Mouse (Mus musculus) gonadal fat pad, adult 2 months (tissue): Measurements from ENCODE around the gene Sell. TPM values are rescaled to one million over a fixed set of nuclear protein-coding genes. Genes with fewer than 3 reads are reported as not detected.

Experiments used
- DNase-seq: peaks from one replicate; pipeline ENCODE4 v3.0.0-alpha.2; 2012; ENCODE audit warnings: low read depth
- polyA plus RNA-seq: library from polyadenylated mRNA; depleted of rRNA; stranded (reverse); fragments of >200 nt; gene quantifications from 2 replicates; pipeline ENCODE4 v1.2.3, GENCODE M21; 2012

Gene Sell
- polyA plus RNA-seq, 1 experiment: 0.89 TPM

DNA sequence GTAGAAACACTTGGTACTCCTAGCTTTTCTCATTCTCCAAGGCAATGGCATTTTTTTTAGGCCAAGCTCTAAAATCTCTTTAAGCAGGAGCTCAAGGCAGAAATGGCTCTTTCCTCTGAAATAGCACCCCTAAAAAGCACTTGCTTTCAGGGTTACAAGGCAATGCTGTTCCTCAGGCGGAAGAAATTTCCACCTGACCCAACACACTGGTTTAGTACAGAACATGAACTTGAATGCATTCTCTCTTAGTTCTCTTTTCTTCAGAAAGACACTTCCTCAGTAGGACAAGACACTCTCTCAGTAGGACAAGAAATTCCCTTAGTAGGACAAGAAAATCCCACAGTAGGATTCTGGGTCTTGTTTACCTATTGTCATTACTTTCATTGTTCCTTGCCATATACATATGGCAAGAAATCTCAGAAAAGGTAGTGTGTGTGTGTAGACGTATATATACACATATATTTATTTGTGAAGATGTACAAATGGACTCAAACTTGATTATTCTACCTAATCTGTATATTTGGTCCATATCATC is 12.9 kb downstream of the Sell start:
- DNase-seq: no peak

DNA sequence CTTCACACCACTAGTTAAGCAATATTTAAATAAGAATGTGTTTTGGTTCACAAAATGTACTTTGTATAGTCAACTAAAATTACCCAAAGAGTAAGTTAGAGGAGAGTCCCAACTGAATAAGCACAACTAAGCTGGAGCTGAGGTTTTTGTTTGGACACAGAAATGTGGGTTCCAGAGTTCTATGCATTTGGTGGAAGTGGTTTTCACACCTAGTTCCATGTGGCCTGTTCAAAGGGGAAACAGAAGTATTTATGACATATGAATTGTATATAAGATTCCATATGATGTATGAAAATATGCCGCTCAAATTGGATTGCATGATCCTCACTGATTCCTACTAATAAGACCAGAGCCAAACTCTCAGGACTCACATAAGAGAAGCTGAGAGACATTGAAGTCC is 13.6 kb downstream of the Sell start:
- DNase-seq: no peak

- DNase-seq: no peak
These were observed 14.7 kb downstream of the Sell start for GRCm38 (mm10) chr1:164076441-164076840.

DNA sequence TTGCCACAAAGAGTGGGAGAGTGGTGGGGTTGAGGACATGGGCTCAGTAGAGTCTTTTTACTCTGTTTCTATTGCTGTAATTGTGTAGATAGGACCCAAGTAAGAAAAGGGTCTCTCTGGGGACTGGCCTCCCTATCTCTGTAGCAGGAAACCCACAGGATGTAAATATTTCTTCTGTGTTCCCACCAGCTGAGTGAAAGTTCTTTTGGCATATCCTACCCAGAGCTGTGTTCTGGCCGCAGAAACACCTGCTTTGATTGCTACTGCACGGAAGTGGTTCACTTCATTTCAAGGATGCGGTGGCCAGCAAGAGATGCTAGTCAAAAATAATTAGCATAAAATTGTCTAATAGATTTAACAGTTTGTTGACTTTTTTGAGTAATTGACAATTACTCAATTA is 15.2 kb downstream of the Sell start:
- no peak for DNase-seq

DNA sequence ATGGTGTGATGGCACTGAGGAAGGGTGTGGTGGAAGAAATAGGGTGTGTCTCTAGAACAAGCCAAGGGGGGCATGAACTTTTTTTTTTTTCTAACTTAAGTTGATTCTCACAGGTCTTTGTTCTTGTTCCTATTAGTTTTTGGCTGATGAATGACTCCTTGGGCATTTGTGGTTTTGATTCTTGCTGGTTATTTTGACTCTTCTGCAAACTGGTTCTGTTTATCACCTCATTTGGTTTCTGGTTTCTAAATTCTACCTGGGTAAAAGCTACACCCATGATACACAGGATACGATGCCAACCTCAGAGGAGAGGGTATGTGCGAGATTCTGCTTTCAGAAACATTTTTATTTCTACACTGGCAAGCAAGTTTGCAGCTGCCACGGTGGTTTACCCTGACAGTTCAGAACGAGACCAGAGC is 16.6 kb downstream of the Sell start:
- no peak for DNase-seq

- DNase-seq: no peak
These were observed 17.3 kb downstream of the Sell start for GRCm38 (mm10) chr1:164079091-164079490.

DNA sequence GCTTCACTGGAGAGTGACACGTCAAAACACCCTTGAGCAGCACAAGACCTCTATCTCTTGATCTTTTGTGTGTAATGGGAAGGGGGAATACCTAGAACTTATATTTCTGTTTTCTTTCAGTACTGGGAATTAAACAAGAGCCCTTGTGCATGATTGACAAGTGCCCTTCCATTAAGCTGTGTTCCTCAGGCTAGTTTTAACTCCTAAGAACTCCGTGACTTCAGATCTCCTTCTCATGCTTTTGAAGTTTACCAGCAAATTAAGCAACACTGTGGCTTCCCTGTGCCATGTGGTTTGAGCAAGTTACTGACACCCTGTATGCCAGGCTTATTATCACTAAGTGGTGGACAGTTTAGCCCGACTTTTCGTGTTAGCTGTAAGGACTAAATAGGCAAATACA is 21.3 kb downstream of the Sell start:
- no peak for DNase-seq

- no peak for DNase-seq
These were observed 25.0 kb downstream of the Sell start for GRCm38 (mm10) chr1:164086797-164087196.

DNA sequence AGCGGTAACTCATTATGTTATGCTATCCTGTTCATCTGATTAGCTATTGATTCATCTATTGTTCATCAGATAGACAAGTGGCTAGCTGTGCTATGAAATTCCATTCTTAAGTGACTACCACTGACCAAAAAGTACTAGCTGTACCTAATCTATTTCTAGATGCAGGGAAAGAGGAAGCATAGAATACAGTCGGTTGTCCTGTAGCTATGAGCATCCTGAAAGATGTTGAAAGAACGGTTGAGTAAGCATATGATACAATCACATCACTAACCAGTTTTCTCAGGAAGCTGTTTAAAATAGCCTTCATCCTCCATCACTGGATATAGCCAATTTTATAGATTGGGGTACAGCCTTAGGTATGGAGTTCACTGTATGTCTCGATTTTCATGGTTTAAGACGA is 26.1 kb downstream of the Sell start:
- no peak for DNase-seq

DNA sequence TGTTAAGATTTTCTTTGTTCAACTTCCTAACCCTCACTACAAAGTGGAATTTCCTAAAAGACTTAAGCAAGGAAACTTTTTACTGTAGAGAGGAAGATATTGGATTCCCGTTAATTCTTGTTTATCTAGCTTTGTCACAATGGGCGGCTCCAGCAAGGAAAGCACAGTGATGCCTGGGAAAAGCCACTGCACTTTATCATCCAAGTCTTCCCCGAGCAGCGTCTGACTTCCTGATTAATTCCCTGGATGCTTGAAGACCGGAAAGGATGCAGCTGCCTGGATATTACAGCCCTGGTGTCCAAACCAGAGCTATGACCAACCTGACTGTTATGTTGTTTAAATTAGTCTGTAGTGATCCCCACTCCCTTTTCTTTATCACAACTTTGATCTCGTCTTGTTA is 35.0 kb downstream of the Sell start:
- DNase-seq: no peak

DNA sequence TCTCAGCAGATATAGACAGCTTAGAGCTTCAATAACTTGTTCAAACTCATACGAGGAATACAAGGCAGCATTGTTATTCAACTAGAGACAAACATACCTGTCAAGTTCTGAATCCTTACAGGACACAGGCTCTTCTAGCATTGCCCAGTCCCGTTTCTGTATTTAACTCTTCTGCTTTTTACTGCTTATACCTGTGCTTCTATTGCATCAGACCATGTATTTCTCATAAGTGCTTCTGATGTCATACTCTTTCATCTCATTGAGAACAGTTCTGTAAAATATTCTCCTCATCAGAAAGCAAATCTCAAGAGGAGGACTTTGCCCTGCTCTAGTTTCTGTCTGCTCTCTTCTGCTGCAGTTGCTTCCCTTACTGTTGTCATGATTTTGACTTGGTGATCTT is 36.1 kb downstream of the Sell start:
- DNase-seq: no peak

- DNase-seq: no peak
These were observed 36.6 kb downstream of the Sell start for GRCm38 (mm10) chr1:164098372-164098771.

- DNase-seq: no peak
These were observed 48.0 kb downstream of the Sell start for GRCm38 (mm10) chr1:164109763-164110162.

- DNase-seq: no peak
These were observed 49.0 kb downstream of the Sell start for GRCm38 (mm10) chr1:164110591-164111329.

GRCm38 (mm10) chr1:164114280-164114679 is 52.5 kb downstream of the Sell start:
- DNase-seq: no peak

DNA sequence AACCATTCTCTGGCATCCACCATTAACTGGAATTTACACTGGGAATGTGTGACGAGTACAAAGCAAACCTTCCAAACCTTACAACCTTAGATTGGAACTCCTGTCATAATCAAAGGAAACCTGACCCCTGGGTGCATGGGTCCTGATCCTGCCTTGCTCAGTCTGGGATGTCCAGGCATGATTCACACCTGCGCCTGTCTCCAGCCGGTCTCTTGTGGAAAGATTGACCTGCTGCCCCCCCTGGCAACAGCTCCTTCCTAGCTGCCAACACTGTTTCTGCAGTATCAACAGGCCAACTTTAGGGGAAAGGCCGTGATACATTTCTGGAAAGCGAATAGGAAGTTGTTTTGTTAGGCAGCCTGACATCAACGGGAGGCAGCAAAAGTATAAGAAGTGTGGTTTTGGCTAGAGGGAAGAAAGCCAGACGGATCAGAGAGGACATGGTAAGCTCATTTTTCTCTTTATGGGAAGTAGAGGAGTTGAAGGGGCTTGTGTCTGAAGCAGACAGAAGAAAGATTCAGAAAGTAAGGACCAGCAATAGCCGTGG is 53.2 kb downstream of the Sell start, which contains the start of gene Selp:
TSS of gene Selp (plus strand) at position 318 of the 547 bp plus-strand sequence.
- DNase-seq: no peak

DNA sequence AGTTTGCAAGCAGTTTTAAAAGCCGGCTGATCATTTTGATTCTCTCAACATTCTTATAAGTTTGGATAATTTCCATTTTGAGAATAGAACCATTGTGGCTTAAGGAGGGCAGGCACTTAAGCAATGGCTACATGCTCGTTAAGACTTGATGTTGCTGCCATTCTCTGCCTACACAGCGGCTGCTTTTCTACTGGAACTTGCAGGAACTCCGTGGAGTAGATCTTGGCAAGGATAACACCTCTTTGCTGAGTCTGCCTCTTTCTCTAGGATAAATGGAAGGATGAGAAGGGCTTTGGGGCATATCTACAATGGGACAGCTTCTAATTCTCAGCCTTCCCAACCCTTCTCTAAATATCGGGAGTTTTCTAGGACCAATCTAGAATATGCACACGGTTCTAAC is 53.9 kb downstream of the Sell start:
- DNase-seq: no peak

GRCm38 (mm10) chr1:164117869-164118268 is 56.1 kb downstream of the Sell start:
- DNase-seq: no peak

GRCm38 (mm10) chr1:164119892-164120776 is 58.4 kb downstream of the Sell start:
- DNase-seq: no peak

DNA sequence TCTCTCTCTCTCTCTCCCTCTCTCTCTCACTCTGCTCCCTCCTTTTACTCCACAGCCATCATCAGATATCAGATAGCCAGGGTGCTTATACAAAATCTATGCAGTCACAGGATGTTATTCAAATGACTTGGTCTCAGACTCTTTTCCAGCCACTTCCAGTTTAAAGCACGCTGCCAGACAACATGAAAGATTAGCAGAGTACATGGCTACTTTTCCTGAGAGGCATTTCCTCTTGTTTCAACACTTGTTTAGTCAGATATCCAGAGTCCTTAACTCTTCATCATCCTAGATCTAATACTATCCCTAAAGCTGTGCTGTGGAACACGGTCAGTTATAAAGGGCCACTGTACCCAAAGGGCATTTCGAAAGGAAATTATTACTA is 59.0 kb downstream of the Sell start:
- DNase-seq: no peak

GRCm38 (mm10) chr1:164123836-164124235 is 62.1 kb downstream of the Sell start:
- no peak for DNase-seq

GRCm38 (mm10) chr1:164130013-164130412 is 68.2 kb downstream of the Sell start:
- no peak for DNase-seq
